Mouse (Mus musculus) midbrain, embryonic 11.5 days (tissue): ENCODE data around the gene Amy2a4. TPM values are rescaled to one million over a fixed set of nuclear protein-coding genes. Genes with fewer than 3 reads are reported as not detected.
"Not testable (repeated sequence)": the region's sequence is repeated elsewhere in the genome, so short reads cannot be mapped to it uniquely, and the experiment has no call there.

ENCODE experiments used
- ATAC-seq: fragments of 200-750 bp; cut with Nextera tagmentation; 2 replicates; pipeline ENCODE4 v1.8.0; 2017; ENCODE audit warnings: moderate TSS enrichment, moderate library complexity; ENCODE audit not compliant: low FRiP score
- DNase-seq: peaks from one replicate; pipeline ENCODE4 v3.0.0; 2015; ENCODE audit warnings: low spot score; ENCODE audit errors: missing footprints
- H3K27ac ChIP-seq: fragments of 300-500 bp; sonication (generic); 2 replicates; pipeline ENCODE4 v1.5.1; 2014; ENCODE audit warnings: low read depth, low read length
- H3K27me3 ChIP-seq: fragments of 300-500 bp; sonication (generic); 2 replicates; pipeline ENCODE4 v1.6.1; 2014; ENCODE audit warnings: mild to moderate bottlenecking, low read length, moderate library complexity, mixed read lengths; ENCODE audit not compliant: control insufficient read depth, insufficient read depth
- H3K36me3 ChIP-seq: fragments of 300-500 bp; sonication (generic); 2 replicates; pipeline ENCODE4 v1.6.1; 2014; ENCODE audit warnings: mild to moderate bottlenecking, low read length, moderate library complexity, mixed read lengths; ENCODE audit not compliant: control insufficient read depth, insufficient read depth
- H3K4me1 ChIP-seq: fragments of 300-500 bp; sonication (generic); 2 replicates; pipeline ENCODE4 v1.6.1; 2014; ENCODE audit warnings: low read length; ENCODE audit not compliant: control insufficient read depth, insufficient read depth
- H3K4me2 ChIP-seq: fragments of 300-500 bp; sonication (generic); 2 replicates; pipeline ENCODE4 v1.6.1; 2014; ENCODE audit warnings: mild to moderate bottlenecking, moderate library complexity
- H3K4me3 ChIP-seq: fragments of 300-500 bp; sonication (generic); 2 replicates; pipeline ENCODE4 v1.5.1; 2014; ENCODE audit warnings: low read depth, low read length
- H3K9ac ChIP-seq: fragments of 300-500 bp; sonication (generic); 2 replicates; pipeline ENCODE4 v1.6.1; 2014; ENCODE audit warnings: low read length
- H3K9me3 ChIP-seq: fragments of 300-500 bp; sonication (generic); 2 replicates; pipeline ENCODE4 v1.6.1; 2016; ENCODE audit warnings: low read length; ENCODE audit not compliant: control insufficient read depth
- WGBS: fragments of 180-500 bp; shearing (Covaris S2); extraction: QIAGEN DNeasy Blood & Tissue Kit; methylation state at CpG from one replicate; pipeline ENCODE4 v1.1.7; 2014; 5-methylcytosine and 5-hydroxymethylcytosine counted together
- polyA plus RNA-seq: library from polyadenylated mRNA; unstranded; fragments of >200 nt; fragmentation: Nextera tagmentation; extraction: Ambion mirVana; gene quantifications from 2 replicates; pipeline ENCODE4 v1.2.1, GENCODE M21; 2014

The Amy2a4 gene
- polyA plus RNA-seq, result 0.04 and 0.05 TPM in 2 replicates

- H3K4me1 ChIP-seq, H3K4me3 ChIP-seq, H3K4me2 ChIP-seq, H3K36me3 ChIP-seq, H3K9me3 ChIP-seq, ATAC-seq, H3K27me3 ChIP-seq, H3K27ac ChIP-seq, H3K9ac ChIP-seq, DNase-seq: not testable (repeated sequence)
- WGBS, result no CpG with 5 or more reads among the region's 4 CpGs
Observed at GRCm38 (mm10) chr3:113291349-113291748, at the start of gene Amy2a4. Amy2a4 (minus strand) TSS chr3:113291449.

GRCm38 (mm10) chr3:113323952-113324351, 32.7 kb upstream of the Amy2a4 start, which contains the start of gene Amy2a3:
Amy2a3 (minus strand) TSS chr3:113324052.
- H3K27me3 ChIP-seq, ATAC-seq: not testable (repeated sequence)

GRCm38 (mm10) chr3:113312937-113313336, 21.7 kb upstream of the Amy2a4 start:
- H3K4me3 ChIP-seq, H3K36me3 ChIP-seq, DNase-seq, H3K9me3 ChIP-seq, H3K27ac ChIP-seq, H3K4me2 ChIP-seq, H3K9ac ChIP-seq, H3K4me1 ChIP-seq, H3K27me3 ChIP-seq: not testable (repeated sequence)
- no CpG with 5 or more reads among the region's 3 CpGs for WGBS
- peak; percentile 61 for ATAC-seq

More at GRCm38 (mm10) chr3:113323952-113324351, 32.7 kb upstream of the Amy2a4 start, which contains the start of gene Amy2a3:
- not testable (repeated sequence) for H3K27ac ChIP-seq, H3K36me3 ChIP-seq, H3K9me3 ChIP-seq, DNase-seq, H3K4me1 ChIP-seq, H3K4me3 ChIP-seq, H3K4me2 ChIP-seq, H3K9ac ChIP-seq
- WGBS, result no CpG with 5 or more reads among the region's 4 CpGs

GRCm38 (mm10) chr3:113280285-113280684, 11.0 kb downstream of the Amy2a4 start:
- not testable (repeated sequence) for H3K9ac ChIP-seq, H3K4me3 ChIP-seq, H3K4me1 ChIP-seq, H3K9me3 ChIP-seq, H3K4me2 ChIP-seq, H3K27me3 ChIP-seq, H3K36me3 ChIP-seq, H3K27ac ChIP-seq, DNase-seq
- ATAC-seq, result peak; percentile 46; the same call in 1 of the 2 replicates

GRCm38 (mm10) chr3:113279586-113279985, 11.7 kb downstream of the Amy2a4 start:
- not testable (repeated sequence) for H3K9ac ChIP-seq, H3K36me3 ChIP-seq, H3K27ac ChIP-seq, H3K4me2 ChIP-seq, ATAC-seq, H3K4me3 ChIP-seq, H3K9me3 ChIP-seq, H3K4me1 ChIP-seq, DNase-seq, H3K27me3 ChIP-seq

GRCm38 (mm10) chr3:113258737-113259136, 32.5 kb downstream of the Amy2a4 start, which contains the start of gene Amy2a5:
Amy2a5 (minus strand) TSS chr3:113258837.
- ATAC-seq, H3K4me1 ChIP-seq, H3K9me3 ChIP-seq, DNase-seq, H3K4me2 ChIP-seq, H3K27me3 ChIP-seq, H3K36me3 ChIP-seq, H3K27ac ChIP-seq, H3K9ac ChIP-seq, H3K4me3 ChIP-seq: not testable (repeated sequence)
- WGBS, result no CpG with 5 or more reads among the region's 4 CpGs

Other genes starting within 250 kb of the Amy2a4 start
- gene Amy2a5, start 32.6 kb downstream of the Amy2a4 start, polyA plus RNA-seq, result 0.81 and 0.90 TPM in 2 replicates
- gene Amy2a3, start 32.6 kb upstream of the Amy2a4 start, polyA plus RNA-seq, result 0.04 and 0.05 TPM in 2 replicates
- 0.04 and 0.05 TPM in 2 replicates for gene Amy2a2, start 65.2 kb upstream of the Amy2a4 start, polyA plus RNA-seq
- gene Amy2a1, start 241.0 kb upstream of the Amy2a4 start, polyA plus RNA-seq, result not detected in 2 replicates